Mouse (Mus musculus) intestine, postnatal 0 days (tissue): ENCODE results near the gene Adgrg3. TPM values are rescaled to one million over a fixed set of nuclear protein-coding genes. Genes with fewer than 3 reads are reported as not detected.

ENCODE experiments used
- ATAC-seq: fragments of 200-750 bp; cut with Nextera tagmentation; 2 replicates; pipeline ENCODE4 v1.8.0; 2017; ENCODE audit warnings: mild to moderate bottlenecking, moderate TSS enrichment, moderate library complexity
- H3K27ac ChIP-seq: fragments of 300-500 bp; sonication (generic); 2 replicates; pipeline ENCODE4 v1.5.1; 2014; ENCODE audit warnings: mild to moderate bottlenecking, low read depth, low read length, moderate library complexity
- H3K27me3 ChIP-seq: fragments of 300-500 bp; sonication (generic); replicated peaks from 2 replicates; pipeline ENCODE4 v1.6.1; 2014; ENCODE audit warnings: low read length, mixed read lengths; ENCODE audit not compliant: control insufficient read depth, insufficient read depth
- H3K36me3 ChIP-seq: fragments of 300-500 bp; sonication (generic); 2 replicates; pipeline ENCODE4 v1.6.1; 2014; ENCODE audit warnings: mild to moderate bottlenecking, moderate library complexity; ENCODE audit not compliant: control insufficient read depth, insufficient read depth
- H3K4me1 ChIP-seq: fragments of 300-500 bp; sonication (generic); replicated peaks from 2 replicates; pipeline ENCODE4 v1.6.1; 2014; ENCODE audit warnings: antibody characterized with exemption, low read length, mixed read lengths; ENCODE audit not compliant: control insufficient read depth, insufficient read depth
- H3K4me2 ChIP-seq: fragments of 300-500 bp; sonication (generic); replicated peaks from 2 replicates; pipeline ENCODE4 v1.6.1; 2014; ENCODE audit warnings: low read depth, mild to moderate bottlenecking, moderate library complexity
- H3K4me3 ChIP-seq: fragments of 300-500 bp; sonication (generic); 2 replicates; pipeline ENCODE4 v1.5.1; 2014; ENCODE audit warnings: low read depth, low read length
- H3K9ac ChIP-seq: fragments of 300-500 bp; sonication (generic); 2 replicates; pipeline ENCODE4 v1.6.1; 2014; ENCODE audit warnings: mild to moderate bottlenecking, low read depth, low read length
- H3K9me3 ChIP-seq: fragments of 300-500 bp; sonication (generic); 2 replicates; pipeline ENCODE4 v1.6.1; 2016; ENCODE audit warnings: mixed run types; ENCODE audit not compliant: control insufficient read depth
- CTCF ChIP-seq: sonication (generic); IDR thresholded peaks from 2 replicates; pipeline ENCODE4 v1.5.1; 2016; ENCODE audit warnings: low read depth, mild to moderate bottlenecking, control low read depth, antibody characterized with exemption, moderate library complexity
- WGBS: fragments of 180-500 bp; shearing (Covaris S2); extraction: QIAGEN DNeasy Blood & Tissue Kit; methylation state at CpG from one replicate; pipeline ENCODE4 v1.1.7; 2014; 5-methylcytosine and 5-hydroxymethylcytosine counted together
- polyA plus RNA-seq: library from polyadenylated mRNA; unstranded; fragments of >200 nt; fragmentation: Nextera tagmentation; extraction: Ambion mirVana; gene quantifications from 2 replicates; pipeline ENCODE4 v1.2.1, GENCODE M21; 2015

Adgrg3 gene
- polyA plus RNA-seq, 1 experiment from 2014 or later: 4.2 TPM

DNA sequence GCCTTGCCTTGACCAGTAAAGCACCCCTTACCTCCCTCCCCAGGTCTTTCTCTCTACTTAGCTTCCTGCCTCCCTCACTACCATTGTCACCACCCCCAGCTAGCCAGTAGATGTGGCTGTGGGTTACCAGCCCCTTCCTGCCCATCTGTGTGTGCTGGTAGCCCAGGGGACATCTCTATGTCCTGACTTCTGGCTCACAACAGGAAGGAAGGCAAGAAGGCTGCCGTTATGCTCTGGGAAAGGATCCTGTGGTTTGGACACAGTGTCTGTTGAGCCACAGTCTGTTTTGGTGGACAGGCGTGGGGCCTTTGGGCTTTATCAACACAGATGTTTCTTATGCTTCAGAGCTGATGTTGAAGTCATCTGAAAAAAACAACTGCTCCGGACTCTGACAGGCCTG, 29.5 kb downstream of the Adgrg3 start:
- TF ChIP-seq CTCF: no peak

DNA sequence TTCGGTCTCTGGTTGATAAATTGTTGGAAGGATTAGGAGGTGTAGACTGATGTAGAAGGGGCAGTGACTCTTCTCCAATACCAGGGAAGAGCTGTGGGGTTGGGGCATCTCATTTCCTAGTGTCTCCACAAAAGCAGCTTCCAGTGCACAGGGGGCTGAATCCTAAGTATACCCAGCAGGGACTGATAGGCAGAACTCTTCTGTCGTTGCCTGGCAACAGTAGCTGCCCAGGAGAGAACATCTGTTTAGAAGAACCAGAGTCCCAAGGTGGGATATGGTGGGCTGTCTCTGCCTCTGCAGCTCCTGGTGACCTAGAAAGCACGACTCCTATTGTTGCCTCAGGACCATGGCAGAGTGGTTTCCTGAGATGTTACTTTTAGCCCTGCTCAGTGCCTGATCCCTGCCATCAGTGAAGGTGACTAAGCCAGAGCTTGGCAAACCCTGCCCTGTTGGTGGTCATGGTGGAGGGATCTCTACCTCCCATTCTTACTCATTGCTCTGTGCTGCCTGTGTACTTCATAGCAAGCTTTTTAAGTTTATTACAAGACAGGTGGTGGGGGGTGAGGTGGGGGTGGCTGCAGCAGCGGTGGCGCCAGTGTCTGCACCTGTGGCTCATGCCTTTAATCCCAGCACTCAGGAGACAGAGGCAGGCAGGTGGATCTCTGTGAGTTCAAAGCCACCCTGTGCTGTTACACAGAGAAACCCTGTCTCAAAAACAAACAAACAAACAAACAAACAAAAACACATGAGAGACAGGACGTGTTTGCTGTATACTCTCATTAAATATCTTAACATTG, 30.6 kb downstream of the Adgrg3 start:
- no peak overlapping the region for H3K27ac ChIP-seq
- no peak for TF ChIP-seq CTCF
- no peak overlapping the region for H3K4me3 ChIP-seq
- H3K4me1 ChIP-seq: no peaks in the 10 kb centered on the region
- H3K9me3 ChIP-seq: no peaks in the 10 kb centered on the region
- no peak overlapping the region for H3K9ac ChIP-seq
- no peak for ATAC-seq
- 65% methylated on average over 6 of the region's 6 CpGs for WGBS
- no peaks in the 10 kb centered on the region for H3K27me3 ChIP-seq
- no peak overlapping the region for H3K4me2 ChIP-seq
- H3K36me3 ChIP-seq: no peaks in the 10 kb centered on the region

More for the DNA sequence above, 29.5 kb downstream of the Adgrg3 start:
- no peak overlapping the region for H3K9ac ChIP-seq
- ATAC-seq: no peak
- H3K36me3 ChIP-seq: no peaks in the 10 kb centered on the region
- no peaks in the 10 kb centered on the region for H3K9me3 ChIP-seq
- no peak overlapping the region for H3K27ac ChIP-seq
- H3K4me3 ChIP-seq: no peak overlapping the region
- no peaks in the 10 kb centered on the region for H3K4me1 ChIP-seq
- H3K27me3 ChIP-seq: no peaks in the 10 kb centered on the region
- no peak overlapping the region for H3K4me2 ChIP-seq
- WGBS: 75% methylated on average over 3 of the region's 3 CpGs

DNA sequence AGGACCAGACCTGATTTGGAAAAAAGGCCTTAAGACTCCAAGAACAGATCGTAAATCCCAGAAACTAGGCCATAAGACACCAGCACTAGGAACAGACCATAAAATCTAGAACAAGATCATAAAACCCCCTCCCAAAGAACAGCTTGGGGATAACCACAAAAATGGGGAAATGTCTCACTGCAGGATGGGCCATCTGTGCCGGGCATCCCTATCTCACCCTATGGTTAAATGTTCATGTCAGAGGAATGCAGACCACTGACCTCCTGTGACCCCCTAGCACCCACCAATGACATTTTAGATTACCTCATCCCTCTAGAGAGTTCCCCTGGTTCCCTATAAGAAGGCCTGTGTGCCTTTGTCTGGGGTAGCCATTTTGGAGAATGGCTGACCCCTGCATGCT, 32.1 kb downstream of the Adgrg3 start:
- Histone ChIP-seq H3K4me2 (no peak overlapping the region), H3K4me1 (no peaks in the 10 kb centered on the region), H3K9ac (no peak overlapping the region), H3K9me3 (no peaks in the 10 kb centered on the region), H3K27ac (no peak overlapping the region), H3K36me3 (no peaks in the 10 kb centered on the region), H3K27me3 (no peaks in the 10 kb centered on the region), H3K4me3 (no peak overlapping the region)
- WGBS: 40% methylated on average over 2 of the region's 2 CpGs
- TF ChIP-seq CTCF: no peak
- ATAC-seq: no peak

DNA sequence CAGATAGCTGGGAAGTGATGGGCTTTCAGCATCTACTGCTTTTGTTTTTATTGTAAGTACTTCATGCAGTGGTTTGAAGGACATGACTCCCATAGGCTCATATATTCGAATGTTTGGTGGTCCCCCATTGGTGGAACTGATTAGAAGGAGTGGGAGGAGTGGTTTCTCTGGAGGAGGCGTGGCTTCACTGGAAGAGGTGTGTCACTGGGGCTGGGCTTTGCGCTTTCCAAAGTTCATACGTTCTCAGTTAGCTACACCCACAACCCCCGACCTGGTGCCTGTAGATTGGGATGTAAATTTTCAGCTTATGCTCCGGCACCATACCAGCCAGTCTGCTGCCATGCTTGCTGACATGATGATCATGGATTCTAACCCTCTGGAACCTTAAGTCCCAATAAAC, 36.9 kb downstream of the Adgrg3 start:
- Histone ChIP-seq H3K27me3 (no peaks in the 10 kb centered on the region), H3K4me2 (no peak overlapping the region), H3K4me3 (no peak overlapping the region), H3K9me3 (no peaks in the 10 kb centered on the region), H3K9ac (no peak overlapping the region), H3K36me3 (no peaks in the 10 kb centered on the region), H3K4me1 (no peaks in the 10 kb centered on the region), H3K27ac (no peak overlapping the region)
- no peak for TF ChIP-seq CTCF
- no peak for ATAC-seq
- 52% methylated on average over 6 of the region's 6 CpGs for WGBS

DNA sequence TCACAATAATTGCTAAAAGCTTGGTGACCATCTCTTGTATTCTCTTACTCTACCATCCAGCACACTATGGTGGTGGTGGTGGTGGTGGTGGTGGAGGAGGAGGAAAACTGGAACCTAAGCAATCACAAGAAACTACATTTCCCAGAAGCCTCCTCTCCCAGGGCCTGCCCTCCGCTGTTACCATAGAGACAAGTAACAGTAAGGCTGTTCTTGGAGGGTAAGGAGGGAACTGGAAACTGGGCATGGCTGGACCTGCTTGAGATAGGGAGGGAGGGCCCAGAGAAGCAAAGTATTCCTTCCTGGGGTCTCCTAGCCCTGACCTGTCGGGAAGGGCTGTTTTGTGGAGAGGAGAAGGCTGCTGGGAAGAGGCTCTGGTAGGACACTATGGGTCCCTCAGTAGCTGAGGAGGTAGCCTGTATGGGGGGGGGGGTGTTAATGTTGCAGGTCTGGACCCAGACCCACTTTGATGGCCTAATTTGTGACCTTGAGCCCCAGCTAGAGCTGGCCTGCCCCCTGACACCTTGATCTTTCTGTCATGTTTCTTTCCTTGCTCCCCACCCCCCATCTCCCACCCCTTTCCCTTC, 37.5 kb downstream of the Adgrg3 start, which contains the start of gene Drc7:
Gene Drc7 (plus strand): TSS at position 177 of the 584 bp plus-strand sequence.
- Histone ChIP-seq H3K9ac (no peak within 1 kb of the TSS), H3K9me3 (no peaks in the 10 kb centered on the region), H3K4me2 (no peak within 1 kb of the TSS), H3K4me3 (no peak within 1 kb of the TSS), H3K4me1 (no peaks in the 10 kb centered on the region), H3K36me3 (no peaks in the 10 kb centered on the region), H3K27ac (no peak within 1 kb of the TSS), H3K27me3 (no peaks in the 10 kb centered on the region)
- no peak for ATAC-seq
- TF ChIP-seq CTCF: no peak
- WGBS: 23% methylated on average over 2 of the region's 2 CpGs

DNA sequence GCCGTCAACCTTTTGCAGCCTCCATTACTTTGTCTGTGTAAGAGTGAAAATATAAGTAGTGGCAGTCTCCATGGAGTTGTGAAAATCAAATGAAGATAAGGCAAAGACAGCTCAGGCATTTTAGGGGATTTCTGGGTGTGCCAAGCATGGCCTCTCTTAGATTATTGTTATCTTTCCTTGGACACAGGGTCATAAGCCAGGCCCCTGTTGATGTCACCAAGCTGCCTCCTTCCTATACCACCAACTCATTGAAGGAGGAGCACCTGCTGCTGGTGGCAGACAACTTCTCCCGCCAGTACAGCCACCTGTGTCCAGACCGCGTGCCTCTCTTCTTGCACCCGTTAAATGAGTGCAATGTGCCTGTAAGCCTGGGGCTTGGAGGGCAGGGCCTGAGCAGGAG, 38.9 kb downstream of the Adgrg3 start:
- no peak for ATAC-seq
- Histone ChIP-seq H3K9ac (no peak overlapping the region), H3K4me3 (no peak overlapping the region), H3K4me1 (no peaks in the 10 kb centered on the region), H3K27me3 (no peaks in the 10 kb centered on the region), H3K9me3 (no peaks in the 10 kb centered on the region), H3K4me2 (no peak overlapping the region), H3K27ac (no peak overlapping the region), H3K36me3 (no peaks in the 10 kb centered on the region)
- 73% methylated on average over 5 of the region's 5 CpGs for WGBS
- no peak for TF ChIP-seq CTCF
